Comparison of ENCODE assay signal across 9 mouse cellular contexts in the genomic region with DNA sequence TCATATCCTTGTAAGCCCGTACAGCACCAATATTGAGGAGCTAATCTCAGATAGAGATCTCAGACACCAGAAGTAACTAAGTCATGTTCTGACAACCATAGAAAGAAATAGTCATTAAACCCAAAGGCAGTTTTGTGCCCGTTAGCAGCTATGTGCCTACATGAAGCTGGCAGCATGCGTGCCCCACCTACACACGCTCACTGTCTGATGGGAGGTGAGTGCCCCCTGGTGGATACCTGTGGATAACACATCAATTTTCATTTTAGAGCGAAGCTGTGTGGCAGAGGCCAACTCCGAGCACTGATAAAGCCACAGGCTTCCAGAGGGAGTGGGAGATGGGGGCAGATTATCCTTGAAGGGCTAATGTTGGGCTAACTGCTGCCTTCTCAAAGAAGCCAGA. TPM values are rescaled to one million over a fixed set of nuclear protein-coding genes. Genes with fewer than 3 reads are reported as not detected.
A peak's percentile ranks its signal among the peaks of the same experiment; 100 is the strongest.
DNase-seq lines count a peak whose midpoint lies in the region; ATAC-seq and TF ChIP-seq lines count a peak whose summit lies in the region.
"Had no signal": no experiment of that assay in that cellular context is flagged by ENCODE, and none has a peak within 500 bp of the region (broad histone marks: within the 10 kb centered on the region; RNA-seq: fewer than 3 reads in every experiment).

No protein-coding gene starts in this region.

- H3K9me3 ChIP-seq in liver, postnatal 0 days (ENCODE audit: low read length), result no peaks in the 10 kb centered on the region
- H3K9me3 ChIP-seq: embryonic facial prominence, embryonic 15.5 days had no signal

- TF ChIP-seq EP300 in liver, postnatal 0 days (IDR thresholded peaks at IDR 0.05; ENCODE audit: low read depth), result no peak

- no peak for TF ChIP-seq POLR2A in olfactory bulb, adult 2 months (IDR thresholded peaks at IDR 0.05; ENCODE audit: insufficient read depth, low read depth, low read length)

- no peak overlapping the region for H3K4me2 ChIP-seq in liver, postnatal 0 days (ENCODE audit: low read depth, low read length)
- H3K4me2 ChIP-seq: embryonic facial prominence, embryonic 15.5 days had no signal

- no peak overlapping the region for H3K4me3 ChIP-seq in liver, postnatal 0 days (ENCODE audit: low read depth, low read length)
- H3K4me3 ChIP-seq in olfactory bulb, adult 2 months (ENCODE audit: insufficient read depth, low read depth, low read length), result no peak overlapping the region
- H3K4me3 ChIP-seq: embryonic facial prominence, embryonic 15.5 days had no signal

- peak; percentile 91 for TF ChIP-seq CTCF in liver, postnatal 0 days (IDR thresholded peaks at IDR 0.05; ENCODE audit: low read depth)
- peak; percentile 62 for TF ChIP-seq CTCF in olfactory bulb, adult 2 months (IDR thresholded peaks at IDR 0.05; ENCODE audit: insufficient read depth, low read depth, low read length)

- peak; percentile 69 for DNase-seq in 416B (ENCODE audit: low read depth)
- peak; percentile 61 for DNase-seq in Muller cell, postnatal 12 days (ENCODE audit: inconsistent ontology term)
- DNase-seq in cerebellum, postnatal 10 days, result peak; percentile 85 to 88
- DNase-seq in gastrocnemius, postnatal 10 days, result peak; percentile 35
- peak; percentile 59 to 82 for DNase-seq in kidney, postnatal 36 days
- DNase-seq in liver, postnatal 0 days, result peak; percentile 72
- DNase-seq in thymus, postnatal 10 days (ENCODE audit: low spot score in 2 of 2), result peak; percentile 33 to 73

- H3K36me3 ChIP-seq in liver, postnatal 0 days (replicated peaks; ENCODE audit: insufficient read depth, low read length), result no peaks in the 10 kb centered on the region
- H3K36me3 ChIP-seq: embryonic facial prominence, embryonic 15.5 days had no signal

- H3K4me1 ChIP-seq in liver, postnatal 0 days (ENCODE audit: insufficient read depth), result no peaks in the 10 kb centered on the region
- no peaks in the 10 kb centered on the region for H3K4me1 ChIP-seq in olfactory bulb, adult 2 months (ENCODE audit: control insufficient read depth, insufficient read depth, low read length)
- H3K4me1 ChIP-seq: embryonic facial prominence, embryonic 15.5 days had no signal

- H3K27me3 ChIP-seq in liver, postnatal 0 days (ENCODE audit: insufficient read depth, low read length), result 0 out of 2 replicates have a peak, but pooled peaks cover 3% of the 10 kb centered on the region

- no peak overlapping the region for H3K27ac ChIP-seq in liver, postnatal 0 days (ENCODE audit: low read depth)
- no peak overlapping the region for H3K27ac ChIP-seq in olfactory bulb, adult 2 months (ENCODE audit: insufficient read depth, low read depth, low read length)
- H3K27ac ChIP-seq: embryonic facial prominence, embryonic 15.5 days had no signal

- no peak for ATAC-seq in liver, postnatal 0 days

- H3K9ac ChIP-seq in liver, postnatal 0 days (replicated peaks), result no peak overlapping the region
- H3K9ac ChIP-seq: embryonic facial prominence, embryonic 15.5 days had no signal

- 15% methylated on average over 6 of the region's 6 CpGs for WGBS in liver, postnatal 0 days (ENCODE audit: insufficient replicate concordance)
- 17% methylated on average over 6 of the region's 6 CpGs for WGBS in olfactory bulb, adult 2 months

RNA-seq across cellular contexts. Expression of gene BC051142, which starts 12.5 kb away (rescaled TPM):
- total RNA-seq in gastrocnemius, postnatal 10 days (2021), result under 1 TPM; 0.36 to 0.42 TPM
- polyA plus RNA-seq in liver, postnatal 0 days (2015; fragmentation: Nextera tagmentation; extraction: Ambion mirVana), result 0.08 TPM in 1 of 2 replicates, not detected in the other
- polyA plus RNA-seq in olfactory bulb, adult 2 months (2012; ENCODE audit: insufficient read depth, insufficient read length, low replicate concordance, missing spikeins), result not detected in 2 replicates

RNA-seq across cellular contexts. Expression of gene Btnl1, which starts 34.2 kb away (rescaled TPM):
- total RNA-seq in gastrocnemius, postnatal 10 days (2021), result not detected
- not detected in 2 replicates for polyA plus RNA-seq in liver, postnatal 0 days (2015; fragmentation: Nextera tagmentation; extraction: Ambion mirVana)
- not detected in 2 replicates for polyA plus RNA-seq in olfactory bulb, adult 2 months (2012; ENCODE audit: insufficient read depth, insufficient read length, low replicate concordance, missing spikeins)
- polyA plus RNA-seq: embryonic facial prominence, embryonic 15.5 days had no signal

RNA-seq across cellular contexts. Expression of gene Btnl2, which starts 56.5 kb away (rescaled TPM):
- total RNA-seq in gastrocnemius, postnatal 10 days (2021), result under 1 TPM; 0.40 to 0.81 TPM
- polyA plus RNA-seq in liver, postnatal 0 days (2015; fragmentation: Nextera tagmentation; extraction: Ambion mirVana), result not detected in 2 replicates
- not detected in 2 replicates for polyA plus RNA-seq in olfactory bulb, adult 2 months (2012; ENCODE audit: insufficient read depth, insufficient read length, low replicate concordance, missing spikeins)

Comparison
In these comparisons a context has a peak if more than half of its experiments do, and no peak if none do; other contexts are left out.
1. DNase-seq: peak in every context shown above with its lines; median percentile 86 in cerebellum, postnatal 10 days; 72 in liver, postnatal 0 days; 70 in kidney, postnatal 36 days; 69 in 416B; 61 in Muller cell, postnatal 12 days; 53 in thymus, postnatal 10 days; 35 in gastrocnemius, postnatal 10 days.